Mouse (Mus musculus) lung, adult 2 months (tissue): ENCODE measurements around the gene Duoxa1.

Experiments used
- CTCF ChIP-seq: fragments of 200-500 bp; IDR thresholded peaks from 2 replicates; pipeline ENCODE4 v1.5.1; 2011; ENCODE audit warnings: mild to moderate bottlenecking, low read length, control low read depth; ENCODE audit not compliant: insufficient read depth
- POLR2A ChIP-seq: fragments of 200-500 bp; IDR thresholded peaks from 2 replicates; pipeline ENCODE4 v1.6.1; 2011; ENCODE audit warnings: low read depth, mild to moderate bottlenecking, control low read depth, low read length, borderline replicate concordance; ENCODE audit errors: extremely low read depth

DNA sequence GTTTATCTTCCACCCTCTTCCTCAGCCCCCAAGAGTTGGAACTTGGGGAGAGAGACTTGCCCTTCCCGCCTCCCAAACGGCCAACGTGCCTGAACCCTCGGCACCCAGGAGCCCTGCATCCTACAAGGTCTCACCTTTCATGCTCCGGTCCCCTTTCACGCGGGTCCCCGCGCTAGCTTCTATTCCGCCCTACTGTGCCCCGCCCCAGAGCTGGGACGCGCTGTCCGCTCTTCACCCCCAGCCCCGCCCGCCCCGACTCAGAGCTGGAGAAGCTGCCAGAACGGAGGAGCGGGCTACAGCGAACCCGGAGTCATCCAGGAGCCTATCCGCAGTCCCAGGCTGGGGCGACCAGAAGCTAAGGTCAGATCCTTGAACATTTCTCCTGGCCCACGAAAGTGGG lies at the start of gene Duoxa1:
- TF ChIP-seq CTCF (no peak), POLR2A (no peak)
